Mouse (Mus musculus) C2C12 (cell line): ENCODE data around the gene Glipr1l2. TPM values are rescaled to one million over a fixed set of nuclear protein-coding genes. Genes with fewer than 3 reads are reported as not detected.
"Not testable (repeated sequence)": the region's sequence is repeated elsewhere in the genome, so short reads cannot be mapped to it uniquely, and the experiment has no call there.

Experiments used
- H3K27me3 ChIP-seq: one replicate; pipeline ENCODE4 v1.6.1; 2011; ENCODE audit not compliant: control insufficient read depth, insufficient read depth, insufficient read length
- H3K36me3 ChIP-seq: one replicate; pipeline ENCODE4 v1.6.1; 2011; ENCODE audit not compliant: control insufficient read depth, insufficient read depth
- H3K4me3 ChIP-seq: one replicate; pipeline ENCODE4 v1.5.1; 2011; ENCODE audit warnings: mild to moderate bottlenecking, control low read depth; ENCODE audit not compliant: poor library complexity, insufficient read depth, severe bottlenecking
- H3K79me2 ChIP-seq: one replicate; pipeline ENCODE4 v1.6.1; 2011; ENCODE audit not compliant: control insufficient read depth, insufficient read depth
- H3K79me3 ChIP-seq: one replicate; pipeline ENCODE4 v1.6.1; 2011; ENCODE audit warnings: low read depth, control low read depth
- H3ac ChIP-seq: one replicate; pipeline ENCODE3; 2011; ENCODE audit warnings: low read depth; ENCODE audit not compliant: control insufficient read depth, insufficient read length
- CEBPB ChIP-seq: IDR thresholded peaks from one replicate; pipeline ENCODE4 v1.6.1; 2011; ENCODE audit warnings: low read depth, mild to moderate bottlenecking, control low read depth, moderate library complexity
- CTCF ChIP-seq: IDR thresholded peaks from one replicate; pipeline ENCODE4 v1.5.1; 2011; ENCODE audit not compliant: control insufficient read depth, insufficient read depth, insufficient read length
- FOSL1 ChIP-seq: IDR thresholded peaks from one replicate; pipeline ENCODE4 v1.8.0; 2011; ENCODE audit warnings: mild to moderate bottlenecking, low read length; ENCODE audit not compliant: poor library complexity, insufficient read depth, severe bottlenecking
- MAX ChIP-seq: IDR thresholded peaks from one replicate; pipeline ENCODE4 v1.6.1; 2011; ENCODE audit warnings: mild to moderate bottlenecking, control low read depth
- MYOD1 ChIP-seq: IDR thresholded peaks from one replicate; pipeline ENCODE4 v1.6.1; 2011; ENCODE audit warnings: low read depth; ENCODE audit not compliant: control insufficient read depth, insufficient read length
- MYOG ChIP-seq: IDR thresholded peaks from one replicate; pipeline ENCODE4 v1.6.1; 2011; ENCODE audit not compliant: control insufficient read depth, insufficient read length; ENCODE audit errors: extremely low read depth
- USF1 ChIP-seq: IDR thresholded peaks from one replicate; pipeline ENCODE4 v1.6.1; 2011; ENCODE audit warnings: low read depth, mild to moderate bottlenecking, control low read depth, moderate library complexity
- long read RNA-seq, 2 experiments: library from polyadenylated mRNA; unstranded; transcript quantifications; one replicate each; pipeline ENCODE4 v2.0.0; 2019 to 2020
- polyA plus RNA-seq: library from polyadenylated mRNA; unstranded; fragments of >200 nt; fragmentation: generic; extraction: Trizol; gene quantifications from one replicate; pipeline ENCODE4 v1.2.1, GENCODE M21; 2012; ENCODE audit warnings: missing spikeins

The Glipr1l2 gene
- not detected for polyA plus RNA-seq
- long read RNA-seq, experiment 1: 0 reads
- long read RNA-seq, experiment 2: 0 reads

GRCm38 (mm10) chr10:112083157-112083556 is at the start of gene Glipr1l2:
Gene Glipr1l2, plus strand, starts transcription at chr10:112083354.
- Histone ChIP-seq H3K36me3 (no peaks in the 10 kb centered on the region), H3ac (no peak within 1 kb of the TSS), H3K79me2 (no peaks in the 10 kb centered on the region), H3K27me3 (no peaks in the 10 kb centered on the region), H3K4me3 (no peak within 1 kb of the TSS), H3K79me3 (no peaks in the 10 kb centered on the region)
- TF ChIP-seq MAX: no peak
- no peak for TF ChIP-seq MYOG
- no peak for TF ChIP-seq CTCF
- no peak for TF ChIP-seq USF1
- no peak for TF ChIP-seq FOSL1
- TF ChIP-seq CEBPB: no peak
- TF ChIP-seq MYOD1: no peak

GRCm38 (mm10) chr10:112043523-112043922 is 39.6 kb upstream of the Glipr1l2 start:
- H3ac ChIP-seq, H3K27me3 ChIP-seq, H3K79me2 ChIP-seq, H3K79me3 ChIP-seq, H3K36me3 ChIP-seq, H3K4me3 ChIP-seq: not testable (repeated sequence)

GRCm38 (mm10) chr10:112044283-112044682 is 38.9 kb upstream of the Glipr1l2 start:
- H3K27me3 ChIP-seq, H3K79me3 ChIP-seq, H3K4me3 ChIP-seq, H3K36me3 ChIP-seq, H3ac ChIP-seq, H3K79me2 ChIP-seq: not testable (repeated sequence)

GRCm38 (mm10) chr10:112051220-112051619 is 31.9 kb upstream of the Glipr1l2 start:
- no peaks in the 10 kb centered on the region for H3K79me3 ChIP-seq
- no peak overlapping the region for H3K4me3 ChIP-seq
- H3K79me2 ChIP-seq: no peaks in the 10 kb centered on the region
- no peak overlapping the region for H3ac ChIP-seq
- TF ChIP-seq CTCF: no peak
- TF ChIP-seq FOSL1: no peak
- no peak for TF ChIP-seq MYOG
- TF ChIP-seq MAX: no peak
- no peak for TF ChIP-seq CEBPB
- no peak for TF ChIP-seq MYOD1
- TF ChIP-seq USF1: no peak
- no peaks in the 10 kb centered on the region for H3K27me3 ChIP-seq
- no peaks in the 10 kb centered on the region for H3K36me3 ChIP-seq

GRCm38 (mm10) chr10:112051956-112052355 is 31.2 kb upstream of the Glipr1l2 start:
- H3K79me2 ChIP-seq, H3K79me3 ChIP-seq, H3K36me3 ChIP-seq, H3K27me3 ChIP-seq, H3ac ChIP-seq, H3K4me3 ChIP-seq: not testable (repeated sequence)

- no peaks in the 10 kb centered on the region for H3K79me2 ChIP-seq
- H3K4me3 ChIP-seq: no peak within 1 kb of the TSS
- H3ac ChIP-seq: no peak within 1 kb of the TSS
- H3K79me3 ChIP-seq: no peaks in the 10 kb centered on the region
- H3K36me3 ChIP-seq: no peaks in the 10 kb centered on the region
- TF ChIP-seq CEBPB (no peak), CTCF (peak; percentile 11)
- no peaks in the 10 kb centered on the region for H3K27me3 ChIP-seq
These were observed 23.2 kb upstream of the Glipr1l2 start, which contains the start of gene Glipr1l1 for GRCm38 (mm10) chr10:112059702-112060582. Gene Glipr1l1, plus strand, starts transcription at chr10:112060189.

- H3K27me3 ChIP-seq, H3K4me3 ChIP-seq, H3K79me2 ChIP-seq, H3K36me3 ChIP-seq, H3K79me3 ChIP-seq, H3ac ChIP-seq: not testable (repeated sequence)
These were observed 22.6 kb upstream of the Glipr1l2 start for GRCm38 (mm10) chr10:112060583-112060934.
